Mouse (Mus musculus) midbrain, embryonic 13.5 days (tissue): ENCODE measurements at regions not wholly inside any gene's neighbourhood (a gene's known extent, or its start where the extent isn't known, plus 50 kb on each side); places are given as distances from the start of the nearest gene placed in this dataset. TPM values are rescaled to one million over a fixed set of nuclear protein-coding genes. Genes with fewer than 3 reads are reported as not detected.

Experiments used
- ATAC-seq: fragments of 200-750 bp; cut with Nextera tagmentation; 2 replicates; pipeline ENCODE4 v1.8.0; 2017; ENCODE audit warnings: mild to moderate bottlenecking, moderate TSS enrichment, moderate library complexity
- H3K27ac ChIP-seq: fragments of 300-500 bp; sonication (generic); 2 replicates; pipeline ENCODE4 v1.5.1; 2015; ENCODE audit warnings: inconsistent platforms, mild to moderate bottlenecking, moderate library complexity
- H3K27me3 ChIP-seq: fragments of 300-500 bp; sonication (generic); 2 replicates; pipeline ENCODE4 v1.6.1; 2015; ENCODE audit warnings: mild to moderate bottlenecking, inconsistent platforms
- H3K36me3 ChIP-seq: fragments of 300-500 bp; sonication (generic); 2 replicates; pipeline ENCODE4 v1.6.1; 2015; ENCODE audit warnings: mild to moderate bottlenecking, inconsistent platforms
- H3K4me1 ChIP-seq: fragments of 300-500 bp; sonication (generic); replicated peaks from 2 replicates; pipeline ENCODE4 v1.6.1; 2015; ENCODE audit warnings: inconsistent platforms
- H3K4me2 ChIP-seq: fragments of 300-500 bp; sonication (generic); replicated peaks from 2 replicates; pipeline ENCODE4 v1.6.1; 2015; ENCODE audit warnings: moderate library complexity, mild to moderate bottlenecking, inconsistent platforms
- H3K4me3 ChIP-seq: fragments of 300-500 bp; sonication (generic); replicated peaks from 2 replicates; pipeline ENCODE4 v1.5.1; 2015; ENCODE audit warnings: mild to moderate bottlenecking, inconsistent platforms
- H3K9ac ChIP-seq: fragments of 300-500 bp; sonication (generic); replicated peaks from 2 replicates; pipeline ENCODE4 v1.6.1; 2015; ENCODE audit warnings: mild to moderate bottlenecking, inconsistent platforms
- H3K9me3 ChIP-seq: fragments of 300-500 bp; sonication (generic); 2 replicates; pipeline ENCODE4 v1.6.1; 2016; ENCODE audit warnings: mild to moderate bottlenecking, inconsistent platforms
- WGBS: fragments of 180-500 bp; shearing (Covaris S2); methylation state at CpG from one replicate; pipeline ENCODE4 v1.1.7; 2015; 5-methylcytosine and 5-hydroxymethylcytosine counted together
- microRNA-seq: library from miRNA; unstranded; fragments of <30 nt; microRNA quantifications from one replicate; pipeline ENCODE4, GENCODE M21; 2016

- no peak overlapping the region for H3K4me2 ChIP-seq
- H3K4me3 ChIP-seq = no peak overlapping the region
- H3K27ac ChIP-seq = no peak overlapping the region
- 73% methylated on average over 17 of the region's 17 CpGs for WGBS
- ATAC-seq = no peak
- no peaks in the 10 kb centered on the region for H3K36me3 ChIP-seq
- peaks cover 4% of the 10 kb centered on the region; the same call in 1 of the 2 replicates for H3K4me1 ChIP-seq
- H3K9ac ChIP-seq = no peak overlapping the region
- H3K9me3 ChIP-seq = no peaks in the 10 kb centered on the region
- H3K27me3 ChIP-seq = no peaks in the 10 kb centered on the region
Observed at GRCm38 (mm10) chr8:34225011-34225890, 113.7 kb upstream of the Gm10131 start.

- Histone ChIP-seq H3K4me1 (peaks cover 4% of the 10 kb centered on the region; the same call in 1 of the 2 replicates), H3K36me3 (no peaks in the 10 kb centered on the region), H3K27ac (no peak overlapping the region), H3K9ac (no peak overlapping the region), H3K27me3 (no peaks in the 10 kb centered on the region), H3K4me3 (no peak overlapping the region), H3K9me3 (peaks cover 4% of the 10 kb centered on the region; the same call in 1 of the 2 replicates), H3K4me2 (no peak overlapping the region)
- 74% methylated on average over 6 of the region's 6 CpGs for WGBS
- no peak for ATAC-seq
Observed at GRCm38 (mm10) chr8:34222187-34222586, 110.7 kb upstream of the Gm10131 start.

Small RNA genes lying in the stretch of these regions (microRNA-seq; reads per million reads assigned to microRNA genes)
- gene Gm23177 = not detected
